Mouse (Mus musculus): ENCODE results near the gene Ace2.

- TF ChIP-seq POLR2A (IDR thresholded peaks at IDR 0.05; ENCODE audit: control insufficient read depth, extremely low read depth, insufficient read depth, low read length, poor library complexity) (no peak), CTCF (IDR thresholded peaks at IDR 0.05; ENCODE audit: borderline replicate concordance, control insufficient read depth, extremely low read depth, insufficient read depth, low read length, poor library complexity) (no peak)
These were observed 6.5 kb downstream of the Ace2 start for GRCm38 (mm10) chrX:164145463-164146250.

All from thymus, adult 2 months (tissue).